Mouse (Mus musculus): ENCODE measurements around the gene Josd2. TPM values are rescaled to one million over a fixed set of nuclear protein-coding genes. Genes with fewer than 3 reads are reported as not detected.

The Josd2 gene
- 37.0 and 40.2 TPM in 2 replicates for polyA plus RNA-seq (2015; fragmentation: Nextera tagmentation; extraction: Ambion mirVana)

DNA sequence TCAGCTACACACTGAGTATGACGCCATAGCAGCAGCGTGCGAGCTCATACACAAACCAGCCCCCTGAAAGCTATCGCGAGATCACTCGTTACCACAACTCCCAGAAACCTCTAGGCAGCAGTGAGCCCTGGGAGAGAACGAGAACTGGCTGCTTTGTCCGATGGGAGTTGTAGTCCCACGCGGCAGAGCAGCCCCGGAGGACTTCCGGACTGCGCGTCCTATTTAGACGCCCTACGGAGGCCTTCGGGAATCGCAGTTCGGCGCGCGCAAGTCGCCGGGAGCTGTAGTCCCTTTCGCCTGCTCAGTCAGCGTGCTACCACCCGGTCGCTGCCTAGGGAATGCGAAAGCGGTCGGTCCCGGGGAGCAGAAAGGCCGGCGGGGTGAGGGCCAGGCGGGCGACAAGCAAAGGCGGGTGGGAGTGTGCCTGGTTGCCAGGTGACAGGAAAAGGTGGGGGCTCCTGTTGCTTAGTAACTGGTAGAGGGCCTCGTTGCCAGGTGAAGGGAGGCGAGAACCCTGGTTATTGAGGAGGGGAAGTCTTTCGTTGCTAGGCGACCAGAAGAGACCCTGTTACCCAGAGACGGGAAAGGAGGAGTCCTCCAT lies at the start of gene Josd2:
Gene Josd2 (plus strand): TSS at position 170 of the 601 bp plus-strand sequence.

DNA sequence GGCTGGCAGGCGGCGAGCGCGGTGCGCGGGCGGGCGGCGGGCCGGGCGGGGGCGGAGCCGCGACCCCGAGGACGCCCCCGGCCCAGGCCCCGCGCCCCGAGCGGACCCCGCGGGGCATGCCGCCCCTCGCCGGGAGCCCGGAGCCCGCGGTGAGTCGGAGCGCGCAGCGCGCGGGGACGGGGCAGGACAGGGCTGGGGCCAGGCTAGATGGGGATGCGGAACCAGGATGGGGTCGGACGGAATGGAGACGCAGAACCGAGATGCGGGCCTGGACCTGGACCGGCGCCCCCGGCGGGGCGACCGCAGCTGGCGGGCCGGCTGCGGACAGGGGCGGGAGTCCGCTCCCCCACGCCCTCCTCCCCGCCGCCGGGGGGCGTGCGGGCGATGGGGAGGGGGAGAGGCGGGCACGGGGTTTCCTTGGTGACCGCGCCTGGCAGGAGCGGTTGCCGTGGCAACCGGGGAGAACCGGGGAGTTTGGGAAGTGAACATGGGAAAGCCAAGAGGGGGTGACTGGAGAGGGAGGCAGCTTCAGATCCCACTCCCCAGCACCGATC lies 38.7 kb upstream of the Josd2 start, which contains the start of gene Lrrc4b:
Gene Lrrc4b (plus strand): TSS at position 51 of the 554 bp plus-strand sequence.

DNA sequence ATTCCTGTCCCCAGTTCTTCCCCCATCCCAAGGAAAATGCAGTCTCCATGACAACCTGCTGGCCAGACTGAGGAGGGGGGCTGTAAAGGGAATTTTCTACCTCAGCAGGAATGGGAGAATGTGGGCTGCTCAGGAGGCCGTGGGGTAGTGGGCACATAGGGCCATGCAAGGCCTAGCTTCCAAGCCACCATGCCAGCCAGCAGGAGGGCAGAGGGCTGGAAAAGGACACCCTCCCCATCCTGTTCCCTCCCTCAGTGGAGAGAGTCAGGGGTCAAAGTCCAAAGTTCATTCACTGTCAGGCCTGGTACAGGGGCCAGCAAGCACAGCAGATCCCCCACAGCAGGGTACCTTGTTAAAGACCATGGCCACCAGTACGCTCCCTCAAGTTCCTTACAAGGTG lies 2.7 kb upstream of the Josd2 start, which contains the start of gene Aspdh:
Gene Aspdh (plus strand): TSS at position 281 of the 400 bp plus-strand sequence.

GRCm38 (mm10) chr7:44495992-44496770 lies 28.4 kb downstream of the Josd2 start, which contains the start of the genes Emc10 and Fam71e1:
Gene Emc10 (minus strand): TSS chr7:44496529.
Gene Fam71e1 (plus strand): TSS chr7:44496581.

Small RNAs within 50 kb of the gene (microRNA-seq; reads per million reads assigned to microRNA genes)
- not detected for gene Mir7052

Other genes with a start within 250 kb of the Josd2 start
- gene Klk1, start 242.6 kb upstream of the Josd2 start, polyA plus RNA-seq (2015; fragmentation: Nextera tagmentation; extraction: Ambion mirVana) = not detected in 2 replicates
- 0.10 TPM in 1 of 2 replicates, not detected in the other for gene Gm36864, start 231.8 kb upstream of the Josd2 start, polyA plus RNA-seq (2015; fragmentation: Nextera tagmentation; extraction: Ambion mirVana)
- 2.0 and 2.2 TPM in 2 replicates for gene 1700028J19Rik, start 221.3 kb upstream of the Josd2 start, polyA plus RNA-seq (2015; fragmentation: Nextera tagmentation; extraction: Ambion mirVana)
- 180 and 195 TPM in 2 replicates for gene 2410002F23Rik, start 221.3 kb upstream of the Josd2 start, polyA plus RNA-seq (2015; fragmentation: Nextera tagmentation; extraction: Ambion mirVana)
- not detected in 2 replicates for gene Acp4, start 210.6 kb upstream of the Josd2 start, polyA plus RNA-seq (2015; fragmentation: Nextera tagmentation; extraction: Ambion mirVana)
- gene Gm15517, start 206.5 kb upstream of the Josd2 start, polyA plus RNA-seq (2015; fragmentation: Nextera tagmentation; extraction: Ambion mirVana) = not detected in 2 replicates
- 5.7 and 7.1 TPM in 2 replicates for gene Clec11a, start 161.1 kb upstream of the Josd2 start, polyA plus RNA-seq (2015; fragmentation: Nextera tagmentation; extraction: Ambion mirVana)
- 52.8 and 59.3 TPM in 2 replicates for gene Shank1, start 157.7 kb upstream of the Josd2 start, polyA plus RNA-seq (2015; fragmentation: Nextera tagmentation; extraction: Ambion mirVana)
- gene Syt3, start 83.9 kb upstream of the Josd2 start, polyA plus RNA-seq (2015; fragmentation: Nextera tagmentation; extraction: Ambion mirVana) = 100 and 108 TPM in 2 replicates
- 4.4 and 6.2 TPM in 2 replicates for gene 1700008O03Rik, start 82.2 kb upstream of the Josd2 start, polyA plus RNA-seq (2015; fragmentation: Nextera tagmentation; extraction: Ambion mirVana)
- gene Lrrc4b, start 39.0 kb upstream of the Josd2 start, polyA plus RNA-seq (2015; fragmentation: Nextera tagmentation; extraction: Ambion mirVana) = 27.6 and 27.7 TPM in 2 replicates
- gene Aspdh, start 2.6 kb upstream of the Josd2 start, polyA plus RNA-seq (2015; fragmentation: Nextera tagmentation; extraction: Ambion mirVana) = 1.8 and 2.4 TPM in 2 replicates
- gene Emc10, start 28.5 kb downstream of the Josd2 start, polyA plus RNA-seq (2015; fragmentation: Nextera tagmentation; extraction: Ambion mirVana) = 183 and 194 TPM in 2 replicates
- 21.1 and 31.4 TPM in 2 replicates for gene Fam71e1, start 28.6 kb downstream of the Josd2 start, polyA plus RNA-seq (2015; fragmentation: Nextera tagmentation; extraction: Ambion mirVana)
- 0.20 and 0.36 TPM in 2 replicates for gene Mybpc2, start 56.7 kb downstream of the Josd2 start, polyA plus RNA-seq (2015; fragmentation: Nextera tagmentation; extraction: Ambion mirVana)
- gene Spib, start 64.1 kb downstream of the Josd2 start, polyA plus RNA-seq (2015; fragmentation: Nextera tagmentation; extraction: Ambion mirVana) = 0.32 TPM in 1 of 2 replicates, not detected in the other
- 9.2 and 10.7 TPM in 2 replicates for gene Pold1, start 80.9 kb downstream of the Josd2 start, polyA plus RNA-seq (2015; fragmentation: Nextera tagmentation; extraction: Ambion mirVana)
- 47.5 and 53.6 TPM in 2 replicates for gene Nr1h2, start 86.0 kb downstream of the Josd2 start, polyA plus RNA-seq (2015; fragmentation: Nextera tagmentation; extraction: Ambion mirVana)
- 0.62 and 1.2 TPM in 2 replicates for gene Napsa, start 104.4 kb downstream of the Josd2 start, polyA plus RNA-seq (2015; fragmentation: Nextera tagmentation; extraction: Ambion mirVana)
- 11.6 and 11.9 TPM in 2 replicates for gene Kcnc3, start 122.7 kb downstream of the Josd2 start, polyA plus RNA-seq (2015; fragmentation: Nextera tagmentation; extraction: Ambion mirVana)
- gene Myh14, start 202.9 kb downstream of the Josd2 start, polyA plus RNA-seq (2015; fragmentation: Nextera tagmentation; extraction: Ambion mirVana) = 9.5 and 11.4 TPM in 2 replicates
- gene Izumo2, start 240.8 kb downstream of the Josd2 start, polyA plus RNA-seq (2015; fragmentation: Nextera tagmentation; extraction: Ambion mirVana) = not detected in 2 replicates

Data from neural tube, postnatal 0 days (tissue).